Mouse (Mus musculus) liver, postnatal 0 days (tissue): ENCODE results near the gene Chrne. TPM values are rescaled to one million over a fixed set of nuclear protein-coding genes. Genes with fewer than 3 reads are reported as not detected.
A peak's percentile ranks its signal among the peaks of the same experiment; 100 is the strongest.

Experiments used
- ATAC-seq: fragments of 200-750 bp; cut with Nextera tagmentation; 2 replicates; pipeline ENCODE4 v1.8.0; 2017; ENCODE audit warnings: mild to moderate bottlenecking, moderate library complexity
- DNase-seq: peaks from one replicate; pipeline ENCODE4 v3.0.0-alpha.2; 2016
- H3K27ac ChIP-seq: fragments of 300-500 bp; sonication (generic); 2 replicates; pipeline ENCODE4 v1.5.1; 2014; ENCODE audit warnings: antibody characterized with exemption, moderate library complexity, mild to moderate bottlenecking, low read depth
- H3K27me3 ChIP-seq: fragments of 300-500 bp; sonication (generic); 2 replicates; pipeline ENCODE4 v1.6.1; 2014; ENCODE audit warnings: low read length, control low read depth, mixed read lengths; ENCODE audit not compliant: insufficient read depth
- H3K36me3 ChIP-seq: fragments of 300-500 bp; sonication (generic); replicated peaks from 2 replicates; pipeline ENCODE4 v1.6.1; 2014; ENCODE audit warnings: mild to moderate bottlenecking, control low read depth, low read length, moderate library complexity, mixed read lengths; ENCODE audit not compliant: insufficient read depth
- H3K4me1 ChIP-seq: fragments of 300-500 bp; sonication (generic); 2 replicates; pipeline ENCODE4 v1.6.1; 2014; ENCODE audit warnings: antibody characterized with exemption, mild to moderate bottlenecking, control low read depth; ENCODE audit not compliant: insufficient read depth
- H3K4me2 ChIP-seq: fragments of 300-500 bp; sonication (generic); 2 replicates; pipeline ENCODE4 v1.6.1; 2014; ENCODE audit warnings: low read depth, mild to moderate bottlenecking, low read length, moderate library complexity, mixed read lengths
- H3K4me3 ChIP-seq: fragments of 300-500 bp; sonication (generic); 2 replicates; pipeline ENCODE4 v1.5.1; 2014; ENCODE audit warnings: low read depth, low read length
- H3K9ac ChIP-seq: fragments of 300-500 bp; sonication (generic); replicated peaks from 2 replicates; pipeline ENCODE4 v1.6.1; 2014; ENCODE audit warnings: mild to moderate bottlenecking, moderate library complexity
- H3K9me3 ChIP-seq: fragments of 300-500 bp; sonication (generic); 2 replicates; pipeline ENCODE4 v1.6.1; 2016; ENCODE audit warnings: mild to moderate bottlenecking, control low read depth, low read length, mixed read lengths
- CTCF ChIP-seq: sonication (generic); IDR thresholded peaks from 2 replicates; pipeline ENCODE4 v1.5.1; 2016; ENCODE audit warnings: antibody characterized with exemption, low read depth
- EP300 ChIP-seq: IDR thresholded peaks from 2 replicates; pipeline ENCODE4 v1.6.1; 2016; ENCODE audit warnings: antibody characterized with exemption, low read depth, mild to moderate bottlenecking
- WGBS: fragments of 180-500 bp; shearing (Covaris S2); extraction: QIAGEN DNeasy Blood & Tissue Kit; methylation state at CpG from one replicate; pipeline ENCODE4 v1.1.7; 2014; ENCODE audit not compliant: insufficient replicate concordance; 5-methylcytosine and 5-hydroxymethylcytosine counted together
- polyA plus RNA-seq: library from polyadenylated mRNA; unstranded; fragments of >200 nt; fragmentation: Nextera tagmentation; extraction: Ambion mirVana; gene quantifications from 2 replicates; pipeline ENCODE4 v1.2.1, GENCODE M21; 2015

Gene Chrne
- polyA plus RNA-seq, 1 experiment from 2014 or later, result 0.19 TPM

- DNase-seq, result no peak
- Histone ChIP-seq H3K36me3 (peaks cover 53% of the 10 kb centered on the region), H3K9me3 (no peaks in the 10 kb centered on the region), H3K4me2 (peak overlapping the region; percentile 96), H3K4me3 (peak overlapping the region; percentile 74), H3K27ac (peak overlapping the region; percentile 97), H3K9ac (peak overlapping the region; percentile 90), H3K4me1 (peaks cover 53% of the 10 kb centered on the region), H3K27me3 (no peaks in the 10 kb centered on the region)
- no peak for ATAC-seq
- TF ChIP-seq CTCF (no peak), EP300 (peak; percentile 80)
- 20% methylated on average over 4 of the region's 4 CpGs for WGBS
These were observed 29.5 kb upstream of the Chrne start for GRCm38 (mm10) chr11:70648512-70648911.

DNA sequence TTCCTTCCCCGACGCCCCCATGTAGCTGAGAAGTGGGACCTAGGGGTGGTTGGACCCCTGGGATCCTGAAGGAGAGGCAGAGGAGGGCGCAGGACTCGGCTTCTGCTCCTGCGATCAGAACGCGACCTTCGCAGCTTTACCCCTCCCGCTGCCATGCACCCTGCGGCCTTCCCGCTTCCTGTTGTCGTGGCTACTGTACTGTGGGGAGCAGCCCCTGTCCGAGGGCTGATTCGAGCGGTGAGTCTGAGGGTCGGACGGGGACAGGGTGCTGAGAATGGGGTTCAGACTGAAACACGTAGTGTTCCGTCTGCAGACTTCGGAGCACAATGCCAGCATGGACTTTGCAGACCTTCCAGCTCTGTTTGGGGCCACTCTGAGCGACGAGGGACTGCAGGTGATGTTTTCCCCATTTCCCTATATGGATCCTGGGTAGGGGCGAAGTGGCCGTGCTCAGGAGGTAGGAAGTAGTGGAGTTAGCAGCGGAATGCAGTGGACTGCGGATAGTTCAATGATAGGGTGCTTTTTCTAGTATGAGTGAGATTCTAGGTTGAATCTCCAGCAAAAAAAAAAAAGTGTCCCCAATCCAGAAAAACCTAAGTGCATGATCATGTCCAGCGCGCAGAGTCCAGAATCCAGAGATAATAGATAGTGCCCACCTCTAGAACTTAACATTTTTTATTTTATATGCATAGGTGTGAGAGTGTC lies 28.9 kb upstream of the Chrne start:
- ATAC-seq (no peak), DNase-seq (peak; percentile 57)
- 2% methylated on average over 28 of the region's 28 CpGs for WGBS
- TF ChIP-seq CTCF (no peak), EP300 (no peak)
- H3K4me3 ChIP-seq, result peak overlapping the region; percentile 74
- H3K27ac ChIP-seq, result peak overlapping the region; percentile 97
- peak overlapping the region; percentile 90 for H3K9ac ChIP-seq
- peaks cover 53% of the 10 kb centered on the region for H3K4me1 ChIP-seq
- H3K27me3 ChIP-seq, result no peaks in the 10 kb centered on the region
- H3K36me3 ChIP-seq, result peaks cover 52% of the 10 kb centered on the region
- no peaks in the 10 kb centered on the region for H3K9me3 ChIP-seq
- peak overlapping the region; percentile 96 for H3K4me2 ChIP-seq

DNA sequence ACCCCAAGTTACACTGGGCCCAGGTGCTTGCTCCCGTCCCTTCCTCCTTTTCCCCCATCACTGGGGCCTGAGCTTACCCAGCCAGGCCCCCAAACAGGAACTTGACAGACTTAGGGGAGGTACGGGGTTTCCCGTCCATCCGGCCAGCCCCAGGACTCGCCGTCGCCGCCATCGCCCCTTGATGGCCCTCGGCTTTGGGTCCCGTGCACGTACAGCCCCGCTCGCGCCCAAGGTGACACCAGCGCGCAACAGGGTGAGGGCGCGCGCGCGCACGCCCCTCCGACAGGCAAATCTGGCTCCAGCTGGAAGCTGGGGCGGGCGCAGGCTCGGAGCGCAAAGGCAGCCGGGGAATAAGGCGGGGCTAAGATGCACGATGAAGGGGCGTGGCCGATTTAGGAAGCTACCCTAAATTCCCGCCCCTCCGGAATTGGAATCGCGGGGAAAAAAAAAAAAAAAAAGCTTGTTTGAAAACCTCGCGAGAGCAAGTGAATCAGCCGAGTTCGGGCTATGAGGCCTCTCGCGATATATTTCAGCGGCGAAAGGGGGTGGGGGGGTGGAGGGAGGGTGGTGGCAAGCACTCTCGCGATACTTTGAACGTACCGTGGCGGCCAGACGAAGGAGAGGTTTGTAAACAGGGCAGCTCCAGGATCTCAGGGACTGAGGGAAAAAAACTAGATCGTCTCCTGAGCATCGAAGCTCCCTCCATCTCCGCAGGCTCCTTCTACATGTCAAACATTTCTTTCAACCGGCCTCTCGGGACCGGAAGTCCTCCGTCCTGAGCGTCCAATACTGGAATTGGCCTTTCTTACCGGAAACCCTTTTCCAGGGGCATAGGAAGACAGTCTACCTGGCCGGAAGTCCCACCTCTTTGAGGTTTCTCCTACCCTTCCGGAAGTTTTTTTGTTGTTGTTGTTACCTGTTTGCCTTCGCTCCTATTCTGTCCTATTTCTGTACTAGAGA lies 28.0 kb upstream of the Chrne start, which contains the start of the genes Rnf167 and Slc25a11:
Gene Rnf167, plus strand, starts transcription at position 545 of the 960 bp plus-strand sequence.
Gene Slc25a11, minus strand, starts transcription at position 789 of the 960 bp plus-strand sequence.
- peak; percentile 88 for ATAC-seq
- WGBS, result under 1% methylated on average over 63 of the region's 63 CpGs

DNA sequence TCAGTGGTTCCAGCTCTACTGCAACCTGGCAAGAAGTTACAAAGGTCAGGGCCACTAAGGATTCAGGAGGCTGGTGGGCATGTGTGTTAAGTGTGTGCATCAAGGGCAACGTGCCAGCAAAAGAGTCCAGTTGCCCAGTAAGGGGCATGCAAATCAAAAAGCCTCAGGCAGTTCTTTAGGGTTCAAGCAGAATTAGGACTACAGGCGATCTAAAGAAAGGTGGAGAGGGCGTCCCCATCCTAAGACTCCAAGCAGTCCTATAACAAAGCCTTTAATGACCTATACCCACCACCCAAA lies 27.2 kb upstream of the Chrne start:
- WGBS, result 16% methylated on average over 3 of the region's 3 CpGs
- Histone ChIP-seq H3K27me3 (no peaks in the 10 kb centered on the region), H3K27ac (peak overlapping the region; percentile 93), H3K9me3 (no peaks in the 10 kb centered on the region), H3K4me1 (peaks cover 39% of the 10 kb centered on the region), H3K36me3 (peaks cover 40% of the 10 kb centered on the region), H3K4me2 (peak overlapping the region; percentile 96), H3K4me3 (peak overlapping the region; percentile 74), H3K9ac (peak overlapping the region; percentile 86)
- no peak for TF ChIP-seq EP300
- no peak for TF ChIP-seq CTCF
- DNase-seq (no peak), ATAC-seq (no peak)

More for the DNA sequence above, 28.0 kb upstream of the Chrne start, which contains the start of the genes Rnf167 and Slc25a11:
- Histone ChIP-seq H3K27me3 (no peaks in the 10 kb centered on the region), H3K36me3 (peaks cover 45% of the 10 kb centered on the region), H3K9me3 (no peaks in the 10 kb centered on the region), H3K27ac (peak within 1 kb of the TSS; percentile 97), H3K4me2 (peak within 1 kb of the TSS; percentile 96), H3K4me1 (peaks cover 45% of the 10 kb centered on the region), H3K9ac (peak within 1 kb of the TSS; percentile 90), H3K4me3 (peak within 1 kb of the TSS; percentile 74)
- peak; percentile 97 for DNase-seq
- TF ChIP-seq CTCF (peak; percentile 46), EP300 (peak; percentile 85)

GRCm38 (mm10) chr11:70645461-70646258 lies 26.6 kb upstream of the Chrne start:
- peak overlapping the region; percentile 74 for H3K4me3 ChIP-seq
- DNase-seq (no peak), ATAC-seq (no peak)
- peaks cover 38% of the 10 kb centered on the region for H3K4me1 ChIP-seq
- peaks cover 35% of the 10 kb centered on the region for H3K36me3 ChIP-seq
- peak overlapping the region; percentile 86 for H3K9ac ChIP-seq
- H3K4me2 ChIP-seq, result peak overlapping the region; percentile 96
- no peaks in the 10 kb centered on the region for H3K27me3 ChIP-seq
- 81% methylated on average over 12 of the region's 12 CpGs for WGBS
- peak overlapping the region; percentile 93 for H3K27ac ChIP-seq
- TF ChIP-seq EP300 (no peak), CTCF (no peak)
- H3K9me3 ChIP-seq, result no peaks in the 10 kb centered on the region
